Comparison of ENCODE assay signal across 12 mouse cellular contexts in genomic region chr8:26808771-26809170, GRCm38 (mm10).
DNase-seq lines count a peak whose midpoint lies in the region; ATAC-seq lines count a peak whose summit lies in the region.
"Had no signal": no experiment of that assay in that cellular context is flagged by ENCODE, and none has a peak within 500 bp of the region (broad histone marks: within the 10 kb centered on the region; RNA-seq: fewer than 3 reads in every experiment).

No protein-coding gene starts in this region.

- H3K4me2 ChIP-seq in midbrain, embryonic 15.5 days: no peak overlapping the region

- no peak for ATAC-seq in midbrain, embryonic 15.5 days (replicated peaks)

- no peaks in the 10 kb centered on the region for H3K27me3 ChIP-seq in midbrain, embryonic 15.5 days (replicated peaks)
- H3K27me3 ChIP-seq: CH12.LX had no signal

- no peak overlapping the region for H3K27ac ChIP-seq in midbrain, embryonic 15.5 days
- H3K27ac ChIP-seq: embryonic facial prominence, embryonic 12.5 days had no signal

- peaks cover 23% of the 10 kb centered on the region for H3K4me1 ChIP-seq in midbrain, embryonic 15.5 days

- DNase-seq in gastrocnemius, adult 18-20 months (ENCODE audit: low spot score): peak; percentile 61
- DNase-seq in gastrocnemius, postnatal 4 days (ENCODE audit: low spot score in 2 of 2): no peak
- peak; percentile 8 for DNase-seq in A20 (ENCODE audit: low read depth, low spot score)
- DNase-seq in forelimb bud, embryonic 11.5 days (ENCODE audit: low read depth, low spot score): peak; percentile 48
- DNase-seq in kidney, postnatal 25 days: peak; percentile 31 to 73
- DNase-seq in cerebellum, adult 8-10 months: no peak
- no peak for DNase-seq in urinary bladder, postnatal 10 days (ENCODE audit: low spot score)
- DNase-seq: lung, adult 2 months had no signal

- no peak overlapping the region for H3K4me3 ChIP-seq in midbrain, embryonic 15.5 days
- H3K4me3 ChIP-seq: embryonic facial prominence, embryonic 12.5 days; heart, embryonic 12.5 days had no signal

- no peaks in the 10 kb centered on the region for H3K36me3 ChIP-seq in midbrain, embryonic 15.5 days (replicated peaks)
- H3K36me3 ChIP-seq: embryonic facial prominence, embryonic 12.5 days; heart, embryonic 12.5 days had no signal

- WGBS in midbrain, embryonic 15.5 days: 19% methylated on average over 3 of the region's 3 CpGs

- no peak overlapping the region for H3K9ac ChIP-seq in midbrain, embryonic 15.5 days
- H3K9ac ChIP-seq: embryonic facial prominence, embryonic 12.5 days; heart, embryonic 12.5 days had no signal

- no peaks in the 10 kb centered on the region for H3K9me3 ChIP-seq in midbrain, embryonic 15.5 days
- H3K9me3 ChIP-seq: embryonic facial prominence, embryonic 12.5 days; heart, embryonic 12.5 days had no signal

Comparison
In these comparisons a context has a peak if more than half of its experiments do, and no peak if none do; other contexts are left out.
1. DNase-seq: peak in gastrocnemius, adult 18-20 months (single experiment), A20 (single experiment), forelimb bud, embryonic 11.5 days (single experiment) and kidney, postnatal 25 days (2 of 2); none in gastrocnemius, postnatal 4 days (0 of 2), cerebellum, adult 8-10 months (single experiment) and urinary bladder, postnatal 10 days (single experiment).